Mouse (Mus musculus) midbrain, embryonic 12.5 days (tissue): ENCODE data around the gene Topaz1. TPM values are rescaled to one million over a fixed set of nuclear protein-coding genes. Genes with fewer than 3 reads are reported as not detected.
"Not testable (repeated sequence)": the region's sequence is repeated elsewhere in the genome, so short reads cannot be mapped to it uniquely, and the experiment has no call there.

ENCODE experiments used
- ATAC-seq: fragments of 200-750 bp; cut with Nextera tagmentation; 2 replicates; pipeline ENCODE4 v1.8.0; 2017; ENCODE audit warnings: low read depth, moderate TSS enrichment, moderate library complexity; ENCODE audit not compliant: low FRiP score
- H3K27ac ChIP-seq: fragments of 300-500 bp; sonication (generic); replicated peaks from 2 replicates; pipeline ENCODE4 v1.5.1; 2016; ENCODE audit warnings: mild to moderate bottlenecking
- H3K27me3 ChIP-seq: fragments of 300-500 bp; sonication (generic); 2 replicates; pipeline ENCODE4 v1.6.1; 2016; ENCODE audit warnings: mild to moderate bottlenecking
- H3K36me3 ChIP-seq: fragments of 300-500 bp; sonication (generic); 2 replicates; pipeline ENCODE4 v1.6.1; 2016
- H3K4me1 ChIP-seq: fragments of 300-500 bp; sonication (generic); 2 replicates; pipeline ENCODE4 v1.6.1; 2016
- H3K4me2 ChIP-seq: fragments of 300-500 bp; sonication (generic); replicated peaks from 2 replicates; pipeline ENCODE4 v1.6.1; 2016; ENCODE audit warnings: mild to moderate bottlenecking, moderate library complexity
- H3K4me3 ChIP-seq: fragments of 300-500 bp; sonication (generic); 2 replicates; pipeline ENCODE4 v1.5.1; 2016; ENCODE audit warnings: mild to moderate bottlenecking
- H3K9ac ChIP-seq: fragments of 300-500 bp; sonication (generic); replicated peaks from 2 replicates; pipeline ENCODE4 v1.6.1; 2016; ENCODE audit warnings: mild to moderate bottlenecking, moderate library complexity
- H3K9me3 ChIP-seq: fragments of 300-500 bp; sonication (generic); 2 replicates; pipeline ENCODE4 v1.6.1; 2016; ENCODE audit warnings: mild to moderate bottlenecking
- WGBS: fragments of 180-500 bp; shearing (Covaris S2); methylation state at CpG from one replicate; pipeline ENCODE4 v1.1.7; 2016; 5-methylcytosine and 5-hydroxymethylcytosine counted together
- polyA plus RNA-seq: library from polyadenylated mRNA; unstranded; fragments of >200 nt; fragmentation: Nextera tagmentation; extraction: Ambion mirVana; gene quantifications from 2 replicates; pipeline ENCODE4 v1.2.1, GENCODE M21; 2016

The Topaz1 gene
- polyA plus RNA-seq, 1 experiment from 2014 or later: not detected

GRCm38 (mm10) chr9:122847811-122848311, 100.7 kb downstream of the Topaz1 start:
- not testable (repeated sequence) for H3K4me1 ChIP-seq, ATAC-seq, H3K9ac ChIP-seq, H3K27me3 ChIP-seq, H3K27ac ChIP-seq, H3K4me3 ChIP-seq, H3K4me2 ChIP-seq, H3K9me3 ChIP-seq
- WGBS: 93% methylated on average over 7 of the region's 8 CpGs
- H3K36me3 ChIP-seq: peaks cover 45% of the 10 kb centered on the region

Other genes starting within 250 kb of the Topaz1 start
- gene Tcaim, start 58.2 kb downstream of the Topaz1 start, polyA plus RNA-seq: 7.4 and 7.7 TPM in 2 replicates
- gene Gm35549, start 96.7 kb downstream of the Topaz1 start, polyA plus RNA-seq: 0.32 TPM in 1 of 2 replicates, not detected in the other
- gene Zfp445, start 118.7 kb downstream of the Topaz1 start, polyA plus RNA-seq: 124 and 134 TPM in 2 replicates
- gene Zkscan7, start 138.3 kb downstream of the Topaz1 start, polyA plus RNA-seq: 4.5 and 4.8 TPM in 2 replicates
- gene Zfp105, start 175.7 kb downstream of the Topaz1 start, polyA plus RNA-seq: 34.1 and 38.1 TPM in 2 replicates
- 32.0 and 34.3 TPM in 2 replicates for gene 1110059G10Rik, start 203.7 kb downstream of the Topaz1 start, polyA plus RNA-seq
- gene Kif15, start 203.7 kb downstream of the Topaz1 start, polyA plus RNA-seq: 68.2 and 73.8 TPM in 2 replicates